Mouse (Mus musculus): ENCODE data around the gene H2-Ke6.

DNA sequence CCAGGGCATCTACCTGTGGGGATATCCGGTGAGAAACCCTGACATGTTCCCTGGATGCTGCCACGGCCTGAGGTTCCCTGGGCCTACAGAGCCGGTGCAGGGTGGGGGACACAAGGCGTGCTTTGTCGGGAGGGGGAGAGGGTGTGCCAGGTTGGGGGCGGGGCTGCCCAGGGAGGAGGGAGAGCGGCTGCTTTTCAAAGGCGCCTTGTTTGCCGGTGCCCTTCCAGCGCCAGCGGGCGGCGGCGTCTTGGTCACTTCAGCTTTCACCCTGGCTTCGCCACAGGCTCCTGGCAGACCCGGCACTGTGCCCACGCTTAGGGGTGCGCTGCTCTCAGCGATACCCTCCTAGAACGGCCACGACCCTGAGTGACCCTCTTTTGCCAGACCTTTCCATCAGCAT lies 10.6 kb upstream of the H2-Ke6 start:
- TF ChIP-seq CTCF (IDR thresholded peaks at IDR 0.05; ENCODE audit: insufficient read depth, low read depth, low read length) (no peak), POLR2A (IDR thresholded peaks at IDR 0.05; ENCODE audit: insufficient read depth, low read depth, low read length) (no peak)
